Mouse (Mus musculus) limb, embryonic 14.5 days (tissue): ENCODE results near the gene Musk. TPM values are rescaled to one million over a fixed set of nuclear protein-coding genes. Genes with fewer than 3 reads are reported as not detected.
A peak's percentile ranks its signal among the peaks of the same experiment; 100 is the strongest.

ENCODE experiments used
- ATAC-seq: fragments of 200-750 bp; cut with Nextera tagmentation; 2 replicates; pipeline ENCODE4 v1.8.0; 2017; ENCODE audit warnings: low read depth, moderate number of reproducible peaks, moderate TSS enrichment; ENCODE audit not compliant: low FRiP score
- DNase-seq: peaks from one replicate; pipeline ENCODE4 v3.0.0-alpha.2; 2015; ENCODE audit warnings: low spot score
- H3K27ac ChIP-seq: fragments of 300-500 bp; sonication (generic); replicated peaks from 2 replicates; pipeline ENCODE4 v1.5.1; 2014; ENCODE audit warnings: low read depth, mild to moderate bottlenecking, low read length, moderate library complexity, mixed read lengths
- H3K27me3 ChIP-seq: fragments of 300-500 bp; sonication (generic); 2 replicates; pipeline ENCODE4 v1.6.1; 2014; ENCODE audit warnings: low read length, mixed read lengths; ENCODE audit not compliant: control insufficient read depth, insufficient read depth
- H3K36me3 ChIP-seq: fragments of 300-500 bp; sonication (generic); 2 replicates; pipeline ENCODE4 v1.6.1; 2014; ENCODE audit warnings: mild to moderate bottlenecking, low read length, moderate library complexity, mixed read lengths; ENCODE audit not compliant: control insufficient read depth, insufficient read depth
- H3K4me1 ChIP-seq: fragments of 300-500 bp; sonication (generic); 2 replicates; pipeline ENCODE4 v1.6.1; 2014; ENCODE audit warnings: antibody characterized with exemption, low read length, mixed read lengths; ENCODE audit not compliant: control insufficient read depth, insufficient read depth
- H3K4me2 ChIP-seq: fragments of 300-500 bp; sonication (generic); replicated peaks from 2 replicates; pipeline ENCODE4 v1.6.1; 2014; ENCODE audit warnings: low read depth, mild to moderate bottlenecking, low read length, moderate library complexity; ENCODE audit not compliant: severe bottlenecking
- H3K4me3 ChIP-seq: fragments of 300-500 bp; sonication (generic); replicated peaks from 2 replicates; pipeline ENCODE4 v1.5.1; 2014; ENCODE audit warnings: low read length
- H3K9ac ChIP-seq: fragments of 300-500 bp; sonication (generic); 2 replicates; pipeline ENCODE4 v1.6.1; 2014; ENCODE audit warnings: mild to moderate bottlenecking, low read depth, low read length, moderate library complexity; ENCODE audit not compliant: severe bottlenecking
- H3K9me3 ChIP-seq: fragments of 300-500 bp; sonication (generic); 2 replicates; pipeline ENCODE4 v1.6.1; 2016; ENCODE audit warnings: low read length; ENCODE audit not compliant: control insufficient read depth
- POLR2A ChIP-seq: fragments of 200-500 bp; IDR thresholded peaks from 2 replicates; pipeline ENCODE4 v1.8.0; 2012; ENCODE audit warnings: inconsistent platforms, mild to moderate bottlenecking, moderate library complexity, borderline replicate concordance; ENCODE audit not compliant: insufficient read depth, insufficient read length; ENCODE audit errors: extremely low read depth
- WGBS: fragments of 180-500 bp; shearing (Covaris S2); extraction: QIAGEN DNeasy Blood & Tissue Kit; methylation state at CpG from one replicate; pipeline ENCODE4 v1.1.7; 2014; 5-methylcytosine and 5-hydroxymethylcytosine counted together
- polyA plus RNA-seq, 2 experiments: library from polyadenylated mRNA; depleted of rRNA in 1 of 2; stranded (reverse) in 1 of 2; unstranded in 1 of 2; fragments of >200 nt; fragmentation: Nextera tagmentation in 1 of 2; extraction: Ambion mirVana in 1 of 2; gene quantifications; 2 replicates each; pipeline versions ENCODE4 v1.2.1 to v1.2.3; 2012 to 2014

Gene Musk
- polyA plus RNA-seq, 2 experiments, result 3.3 to 9.7 TPM

GRCm38 (mm10) chr4:58266294-58266693, 19.5 kb upstream of the Musk start:
- Histone ChIP-seq H3K27me3 (no peaks in the 10 kb centered on the region), H3K4me3 (no peak overlapping the region), H3K9me3 (no peaks in the 10 kb centered on the region), H3K4me2 (no peak overlapping the region), H3K27ac (no peak overlapping the region), H3K4me1 (0 out of 2 replicates have a peak, but pooled peaks cover 8% of the 10 kb centered on the region), H3K9ac (no peak overlapping the region), H3K36me3 (no peaks in the 10 kb centered on the region)
- TF ChIP-seq POLR2A, result no peak
- ATAC-seq (peak; percentile 54; the same call in 1 of the 2 replicates), DNase-seq (peak; percentile 83)
- 48% methylated on average over 7 of the region's 7 CpGs for WGBS

GRCm38 (mm10) chr4:58268897-58269542, 16.7 kb upstream of the Musk start:
- no peaks in the 10 kb centered on the region for H3K9me3 ChIP-seq
- H3K36me3 ChIP-seq, result no peaks in the 10 kb centered on the region
- no peak overlapping the region for H3K9ac ChIP-seq
- no peaks in the 10 kb centered on the region for H3K27me3 ChIP-seq
- TF ChIP-seq POLR2A, result no peak
- H3K4me1 ChIP-seq, result peaks cover 21% of the 10 kb centered on the region
- DNase-seq, result no peak
- WGBS, result 58% methylated on average over 4 of the region's 4 CpGs
- no peak overlapping the region for H3K4me2 ChIP-seq
- no peak overlapping the region for H3K27ac ChIP-seq
- no peak for ATAC-seq
- H3K4me3 ChIP-seq, result no peak overlapping the region

DNA sequence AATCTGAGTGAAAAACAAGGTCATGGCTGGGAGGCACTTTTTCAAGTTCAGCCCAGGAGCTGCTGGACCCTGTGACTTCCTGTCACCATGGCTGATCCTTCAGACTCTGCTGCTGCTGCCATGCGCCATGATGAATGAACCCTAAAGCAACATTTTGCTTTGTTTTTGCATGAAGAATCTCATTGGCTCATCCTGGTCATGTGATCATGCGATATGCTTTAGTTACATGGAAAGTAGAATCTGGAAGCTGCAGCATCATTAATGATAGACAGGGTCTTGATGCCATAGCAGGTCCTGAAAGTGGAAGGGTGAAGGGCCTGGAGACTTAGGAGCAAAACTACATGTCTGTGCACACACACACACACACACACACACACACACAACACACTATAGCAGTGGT, 15.8 kb upstream of the Musk start:
- TF ChIP-seq POLR2A, result no peak
- no peak overlapping the region for H3K4me3 ChIP-seq
- 95% methylated on average over 2 of the region's 2 CpGs for WGBS
- peaks cover 21% of the 10 kb centered on the region for H3K4me1 ChIP-seq
- DNase-seq (no peak), ATAC-seq (no peak)
- no peak overlapping the region for H3K4me2 ChIP-seq
- no peak overlapping the region for H3K27ac ChIP-seq
- H3K27me3 ChIP-seq, result no peaks in the 10 kb centered on the region
- H3K9me3 ChIP-seq, result no peaks in the 10 kb centered on the region
- H3K9ac ChIP-seq, result no peak overlapping the region
- no peaks in the 10 kb centered on the region for H3K36me3 ChIP-seq

- ATAC-seq, result no peak
- TF ChIP-seq POLR2A, result no peak
- DNase-seq, result no peak
- H3K4me1 ChIP-seq, result peaks cover 21% of the 10 kb centered on the region
- no peaks in the 10 kb centered on the region for H3K27me3 ChIP-seq
- no peak overlapping the region for H3K9ac ChIP-seq
- H3K4me2 ChIP-seq, result no peak overlapping the region
- H3K4me3 ChIP-seq, result no peak overlapping the region
- WGBS, result 97% methylated on average over 1 of the region's 1 CpGs
- H3K36me3 ChIP-seq, result no peaks in the 10 kb centered on the region
- no peaks in the 10 kb centered on the region for H3K9me3 ChIP-seq
- no peak overlapping the region for H3K27ac ChIP-seq
Measured at GRCm38 (mm10) chr4:58270956-58271355, 14.8 kb upstream of the Musk start.

GRCm38 (mm10) chr4:58271504-58272162, 14.1 kb upstream of the Musk start:
- Histone ChIP-seq H3K4me1 (peaks cover 21% of the 10 kb centered on the region), H3K4me2 (no peak overlapping the region), H3K27ac (0 out of 2 replicates have a peak overlapping the region, but pooled peaks have one; percentile 13), H3K36me3 (no peaks in the 10 kb centered on the region), H3K27me3 (no peaks in the 10 kb centered on the region), H3K9ac (no peak overlapping the region), H3K4me3 (no peak overlapping the region), H3K9me3 (no peaks in the 10 kb centered on the region)
- DNase-seq (peak; percentile 73), ATAC-seq (peak; percentile 74)
- WGBS, result 36% methylated on average over 10 of the region's 10 CpGs
- no peak for TF ChIP-seq POLR2A
